Mouse (Mus musculus): ENCODE results near the gene Rab21.

GRCm38 (mm10) chr10:115323295-115323694, 7.9 kb upstream of the Rab21 start:
- TF ChIP-seq CTCF (IDR thresholded peaks at IDR 0.05; ENCODE audit: control insufficient read depth, insufficient read depth, insufficient replicate concordance, low read depth, low read length): peak; percentile 37; the same call in 1 of the 2 replicates
- TF ChIP-seq POLR2A (IDR thresholded peaks at IDR 0.05; ENCODE audit: control insufficient read depth, low read depth, low read length): no peak

All from testis, adult 2 months (tissue).